Mouse (Mus musculus) lung, postnatal 0 days (tissue): ENCODE measurements at regions not wholly inside any gene's neighbourhood (a gene's known extent, or its start where the extent isn't known, plus 50 kb on each side); places are given as distances from the start of the nearest gene placed in this dataset.
A peak's percentile ranks its signal among the peaks of the same experiment; 100 is the strongest.

Experiments used
- ATAC-seq: fragments of 200-750 bp; cut with Nextera tagmentation; 2 replicates; pipeline ENCODE4 v1.8.0; 2017; ENCODE audit warnings: moderate library complexity
- DNase-seq: peaks from one replicate; pipeline ENCODE4 v3.0.0-alpha.2; 2016; ENCODE audit warnings: low spot score
- H3K27ac ChIP-seq: fragments of 300-500 bp; sonication (generic); 2 replicates; pipeline ENCODE4 v1.5.1; 2014; ENCODE audit warnings: antibody characterized with exemption, mild to moderate bottlenecking, low read length, mixed read lengths
- H3K27me3 ChIP-seq: fragments of 300-500 bp; sonication (generic); replicated peaks from 2 replicates; pipeline ENCODE4 v1.6.1; 2014; ENCODE audit warnings: low read length, mixed read lengths; ENCODE audit not compliant: insufficient read depth
- H3K36me3 ChIP-seq: fragments of 300-500 bp; sonication (generic); 2 replicates; pipeline ENCODE4 v1.6.1; 2014; ENCODE audit warnings: low read length, mixed read lengths; ENCODE audit not compliant: insufficient read depth
- H3K4me1 ChIP-seq: fragments of 300-500 bp; sonication (generic); 2 replicates; pipeline ENCODE4 v1.6.1; 2014; ENCODE audit warnings: antibody characterized with exemption, low read depth, low read length, mixed read lengths; ENCODE audit not compliant: insufficient read depth
- H3K4me2 ChIP-seq: fragments of 300-500 bp; sonication (generic); replicated peaks from 2 replicates; pipeline ENCODE4 v1.6.1; 2014; ENCODE audit warnings: low read depth, mild to moderate bottlenecking, low read length, moderate library complexity, mixed read lengths
- H3K4me3 ChIP-seq: fragments of 300-500 bp; sonication (generic); 2 replicates; pipeline ENCODE4 v1.5.1; 2014; ENCODE audit warnings: low read depth, low read length
- H3K9ac ChIP-seq: fragments of 300-500 bp; sonication (generic); replicated peaks from 2 replicates; pipeline ENCODE4 v1.6.1; 2014; ENCODE audit warnings: low read depth, mild to moderate bottlenecking
- H3K9me3 ChIP-seq: fragments of 300-500 bp; sonication (generic); 2 replicates; pipeline ENCODE4 v1.6.1; 2016; ENCODE audit warnings: low read length, mixed read lengths
- CTCF ChIP-seq: IDR thresholded peaks from 2 replicates; pipeline ENCODE4 v1.5.1; 2016; ENCODE audit warnings: antibody characterized with exemption, mild to moderate bottlenecking
- EP300 ChIP-seq: IDR thresholded peaks from 2 replicates; pipeline ENCODE4 v1.6.1; 2016; ENCODE audit warnings: antibody characterized with exemption, mild to moderate bottlenecking, control low read depth
- WGBS: fragments of 180-500 bp; shearing (Covaris S2); extraction: QIAGEN DNeasy Blood & Tissue Kit; methylation state at CpG from one replicate; pipeline ENCODE4 v1.1.7; 2014; 5-methylcytosine and 5-hydroxymethylcytosine counted together

DNA sequence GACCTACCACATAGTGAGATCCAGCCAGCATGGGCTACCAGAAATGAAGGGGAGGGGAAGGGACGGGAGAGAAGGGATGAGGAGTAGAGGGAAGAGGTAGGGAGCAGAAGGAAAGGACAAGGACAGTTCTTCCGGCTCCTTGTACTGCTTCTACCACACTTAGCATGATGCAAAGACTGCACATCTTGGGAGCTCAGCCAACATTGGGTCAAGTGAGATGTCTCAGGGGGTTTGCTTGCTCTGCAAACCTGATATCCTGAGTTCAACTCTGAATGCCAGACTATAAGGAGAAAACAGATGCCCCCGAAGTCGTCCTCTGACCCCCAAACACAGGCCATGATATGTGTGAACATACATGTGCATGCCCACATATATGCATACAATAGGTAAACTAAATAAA, 188.4 kb upstream of the Zfp462 start:
- Histone ChIP-seq H3K9ac (no peak overlapping the region), H3K4me3 (no peak overlapping the region), H3K4me2 (no peak overlapping the region), H3K27me3 (no peaks in the 10 kb centered on the region), H3K4me1 (no peaks in the 10 kb centered on the region), H3K9me3 (no peaks in the 10 kb centered on the region), H3K36me3 (no peaks in the 10 kb centered on the region), H3K27ac (no peak overlapping the region)
- DNase-seq (no peak), ATAC-seq (no peak)
- TF ChIP-seq EP300 (no peak), CTCF (no peak)
- WGBS, result 89% methylated on average over 4 of the region's 4 CpGs

DNA sequence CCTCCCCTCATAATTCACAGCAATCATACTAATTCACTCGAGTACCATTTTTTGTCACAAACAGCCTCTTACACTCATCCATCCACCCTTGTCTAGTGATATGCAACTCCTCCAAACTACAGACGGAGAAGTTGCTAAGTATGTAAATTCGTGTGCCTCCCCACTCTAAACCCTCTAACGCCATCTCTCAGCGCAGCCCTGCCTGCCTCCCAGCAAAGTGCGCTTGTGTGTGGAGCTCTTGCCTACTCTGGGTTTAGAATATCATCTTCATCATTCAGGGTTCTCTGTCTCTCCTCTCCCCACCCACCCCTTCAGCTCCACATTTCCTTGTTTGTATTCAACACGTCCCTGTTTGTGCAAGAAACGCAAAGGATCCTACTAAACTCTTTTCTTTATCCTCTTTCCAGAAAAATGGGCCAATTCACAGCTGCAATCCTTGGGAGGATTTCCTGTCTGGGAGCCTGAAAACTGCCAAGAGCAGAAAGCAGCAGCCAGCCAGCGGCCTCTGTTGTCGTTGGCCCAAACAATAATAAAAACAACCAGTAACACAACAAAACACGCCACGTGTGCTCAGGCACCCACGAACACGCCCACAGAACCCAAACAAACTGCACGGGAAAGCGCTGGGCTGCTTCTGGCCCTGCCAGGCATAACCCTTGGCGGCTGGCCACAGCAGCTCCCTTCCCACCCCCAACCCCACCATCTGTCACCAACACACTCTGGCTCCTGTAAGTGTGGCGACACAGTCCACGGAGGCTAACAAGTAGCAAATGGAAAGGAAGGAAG, 186.9 kb upstream of the Zfp462 start:
- peak overlapping the region; percentile 50 for H3K4me2 ChIP-seq
- DNase-seq (peak; percentile 62), ATAC-seq (peak; percentile 83)
- no peaks in the 10 kb centered on the region for H3K27me3 ChIP-seq
- no peak for TF ChIP-seq EP300
- TF ChIP-seq CTCF, result no peak
- no peaks in the 10 kb centered on the region for H3K4me1 ChIP-seq
- 21% methylated on average over 19 of the region's 19 CpGs for WGBS
- no peak overlapping the region for H3K9ac ChIP-seq
- H3K36me3 ChIP-seq, result no peaks in the 10 kb centered on the region
- peak overlapping the region; percentile 10; the same call in 1 of the 2 replicates for H3K4me3 ChIP-seq
- no peak overlapping the region for H3K27ac ChIP-seq
- no peaks in the 10 kb centered on the region for H3K9me3 ChIP-seq

DNA sequence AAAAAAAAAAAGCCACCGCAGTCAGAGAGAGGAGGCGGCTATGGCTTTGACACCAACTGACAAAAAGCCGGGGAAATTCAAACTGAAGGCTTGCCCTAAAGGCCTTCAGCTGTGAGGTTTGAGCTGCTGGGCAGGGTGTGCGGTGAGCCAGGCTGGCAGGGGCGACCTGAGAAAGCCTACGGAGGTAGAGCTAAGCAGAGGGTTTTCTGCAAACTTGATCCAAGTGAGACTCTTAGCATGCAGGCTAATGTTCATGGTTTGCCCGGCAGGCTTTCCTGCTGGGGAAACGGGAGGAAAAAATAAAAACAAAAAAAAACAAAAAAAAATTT, 186.4 kb upstream of the Zfp462 start:
- Histone ChIP-seq H3K4me3 (peak overlapping the region; percentile 10; the same call in 1 of the 2 replicates), H3K9me3 (no peaks in the 10 kb centered on the region), H3K9ac (no peak overlapping the region), H3K36me3 (no peaks in the 10 kb centered on the region), H3K27me3 (no peaks in the 10 kb centered on the region), H3K27ac (no peak overlapping the region), H3K4me1 (no peaks in the 10 kb centered on the region), H3K4me2 (peak overlapping the region; percentile 50)
- DNase-seq (no peak), ATAC-seq (no peak)
- 37% methylated on average over 8 of the region's 8 CpGs for WGBS
- no peak for TF ChIP-seq EP300

DNA sequence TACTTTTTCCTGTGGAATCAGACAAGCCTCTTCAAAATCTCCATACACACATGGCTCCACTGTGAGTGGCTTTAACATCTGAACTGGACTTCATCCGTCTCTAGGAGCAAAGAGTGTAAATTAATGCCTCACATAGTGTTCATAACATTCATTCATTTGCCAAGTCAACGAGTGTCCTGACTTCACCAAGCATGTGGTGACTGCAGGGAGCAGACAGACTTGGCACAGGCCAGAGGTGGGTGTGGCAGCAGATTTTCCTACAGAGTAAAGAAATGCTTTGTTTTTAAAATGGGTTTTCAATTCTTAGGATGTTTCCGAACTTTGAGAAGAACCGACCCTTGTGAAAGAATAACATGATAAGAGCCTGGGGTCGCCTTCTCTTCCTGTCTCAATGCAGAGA, 183.6 kb upstream of the Zfp462 start:
- Histone ChIP-seq H3K27me3 (no peaks in the 10 kb centered on the region), H3K9ac (no peak overlapping the region), H3K4me1 (no peaks in the 10 kb centered on the region), H3K4me2 (no peak overlapping the region), H3K36me3 (no peaks in the 10 kb centered on the region), H3K9me3 (no peaks in the 10 kb centered on the region), H3K4me3 (no peak overlapping the region), H3K27ac (no peak overlapping the region)
- ATAC-seq (peak; percentile 76; the same call in 1 of the 2 replicates), DNase-seq (peak; percentile 27)
- 28% methylated on average over 5 of the region's 5 CpGs for WGBS
- TF ChIP-seq CTCF (no peak), EP300 (no peak)

DNA sequence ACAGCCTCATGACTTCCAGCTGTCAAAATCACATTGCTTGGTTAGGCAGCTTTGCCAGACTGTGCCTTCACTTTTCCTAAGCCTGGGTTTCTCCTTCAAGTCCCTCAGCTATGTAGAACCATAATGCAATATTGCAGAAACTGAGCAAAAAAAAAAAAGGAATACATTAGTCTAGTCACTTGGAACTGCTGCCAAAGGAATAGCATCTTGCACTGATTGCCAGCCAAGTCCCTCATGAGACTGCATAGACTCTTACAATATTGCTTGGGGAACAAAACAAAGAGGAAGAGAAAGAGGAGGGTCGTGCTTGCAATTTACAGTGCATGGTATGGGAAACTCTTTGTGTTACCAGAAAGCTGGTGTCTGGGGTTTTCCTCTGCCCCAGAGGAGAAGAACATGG, 179.8 kb upstream of the Zfp462 start:
- WGBS, result 56% methylated on average over 1 of the region's 1 CpGs
- ATAC-seq, result no peak
- TF ChIP-seq CTCF (no peak), EP300 (no peak)

DNA sequence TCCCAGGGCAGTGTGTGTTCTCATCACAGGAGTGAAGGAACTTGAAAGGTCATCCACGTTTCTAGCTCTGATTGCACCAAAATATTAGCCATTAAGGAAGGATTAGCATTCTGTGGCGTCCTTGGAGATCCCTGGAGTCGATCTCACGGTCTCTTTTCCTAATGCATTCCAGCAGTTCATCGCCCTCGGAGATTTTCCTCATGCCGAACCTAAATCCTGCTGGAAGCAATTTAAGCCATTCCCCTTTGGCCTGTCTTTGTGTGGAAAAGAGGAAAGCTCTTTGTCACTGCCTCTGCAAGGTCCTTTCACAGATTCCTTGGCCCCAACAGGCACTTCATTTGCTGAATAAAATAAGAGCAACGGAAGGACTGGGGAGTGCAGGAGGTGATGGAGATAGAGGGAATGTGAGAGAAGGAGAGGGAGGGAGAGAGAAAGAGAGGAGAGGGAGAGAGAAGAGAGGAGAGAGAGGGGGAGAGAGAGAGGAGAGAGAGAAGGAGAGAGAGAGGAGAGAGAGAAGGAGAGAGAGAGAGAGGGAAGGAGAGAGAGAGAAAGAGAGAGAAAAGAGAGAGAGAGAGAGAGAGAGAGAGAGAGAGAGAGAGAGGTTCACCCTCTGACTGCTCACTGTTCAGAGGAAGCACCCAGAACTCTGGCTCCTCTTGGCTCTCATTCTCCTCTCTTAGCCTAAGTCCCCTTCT, 177.2 kb upstream of the Zfp462 start:
- no peak for TF ChIP-seq CTCF
- no peak for TF ChIP-seq EP300
- Histone ChIP-seq H3K27ac (no peak overlapping the region), H3K27me3 (no peaks in the 10 kb centered on the region), H3K9ac (no peak overlapping the region), H3K36me3 (no peaks in the 10 kb centered on the region), H3K4me3 (no peak overlapping the region), H3K9me3 (no peaks in the 10 kb centered on the region), H3K4me2 (no peak overlapping the region), H3K4me1 (no peaks in the 10 kb centered on the region)
- ATAC-seq (no peak), DNase-seq (no peak)
- 64% methylated on average over 8 of the region's 8 CpGs for WGBS

More for the DNA sequence above, 179.8 kb upstream of the Zfp462 start:
- Histone ChIP-seq H3K36me3 (no peaks in the 10 kb centered on the region), H3K4me2 (no peak overlapping the region), H3K4me1 (no peaks in the 10 kb centered on the region), H3K4me3 (no peak overlapping the region), H3K9me3 (no peaks in the 10 kb centered on the region), H3K27ac (no peak overlapping the region), H3K9ac (no peak overlapping the region), H3K27me3 (no peaks in the 10 kb centered on the region)
- no peak for DNase-seq
